Mouse (Mus musculus): ENCODE data around the gene Adamts6. TPM values are rescaled to one million over a fixed set of nuclear protein-coding genes. Genes with fewer than 3 reads are reported as not detected.

Adamts6 gene
- polyA plus RNA-seq, 1 experiment: 2.1 TPM

- H3K27me3 ChIP-seq (ENCODE audit: control insufficient read depth, insufficient read depth, low read length, poor library complexity, severe bottlenecking): no peaks in the 10 kb centered on the region
- no peaks in the 10 kb centered on the region for H3K9me3 ChIP-seq (replicated peaks; ENCODE audit: control insufficient read depth, insufficient read depth, low read length, poor library complexity, severe bottlenecking)
- TF ChIP-seq CTCF (IDR thresholded peaks at IDR 0.05; ENCODE audit: low read depth, low read length): no peak
- no peak for TF ChIP-seq EP300 (IDR thresholded peaks at IDR 0.05; ENCODE audit: insufficient read depth, low read depth, low read length)
- TF ChIP-seq POLR2A (IDR thresholded peaks at IDR 0.05; ENCODE audit: insufficient read depth, low read length): no peak
- H3K4me3 ChIP-seq (ENCODE audit: low read depth, low read length): no peak overlapping the region
- H3K4me1 ChIP-seq (ENCODE audit: control insufficient read depth, insufficient read depth, low read length): no peaks in the 10 kb centered on the region
- no peak overlapping the region for H3K9ac ChIP-seq (ENCODE audit: low read depth, poor library complexity, severe bottlenecking)
- H3K27ac ChIP-seq (ENCODE audit: insufficient read depth, low read length): no peak overlapping the region
- H3K36me3 ChIP-seq (ENCODE audit: control insufficient read depth, insufficient read depth, low read length, poor library complexity, severe bottlenecking): no peaks in the 10 kb centered on the region
These were observed 194.9 kb downstream of the Adamts6 start for GRCm38 (mm10) chr13:104482426-104483089.

- Histone ChIP-seq H3K9ac (ENCODE audit: low read depth, poor library complexity, severe bottlenecking) (no peak overlapping the region), H3K4me1 (ENCODE audit: control insufficient read depth, insufficient read depth, low read length) (no peaks in the 10 kb centered on the region), H3K36me3 (ENCODE audit: control insufficient read depth, insufficient read depth, low read length, poor library complexity, severe bottlenecking) (no peaks in the 10 kb centered on the region), H3K27ac (ENCODE audit: insufficient read depth, low read length) (no peak overlapping the region), H3K4me3 (ENCODE audit: low read depth, low read length) (no peak overlapping the region), H3K9me3 (replicated peaks; ENCODE audit: control insufficient read depth, insufficient read depth, low read length, poor library complexity, severe bottlenecking) (no peaks in the 10 kb centered on the region), H3K27me3 (ENCODE audit: control insufficient read depth, insufficient read depth, low read length, poor library complexity, severe bottlenecking) (no peaks in the 10 kb centered on the region)
- no peak for TF ChIP-seq CTCF (IDR thresholded peaks at IDR 0.05; ENCODE audit: low read depth, low read length)
- no peak for TF ChIP-seq EP300 (IDR thresholded peaks at IDR 0.05; ENCODE audit: insufficient read depth, low read depth, low read length)
- no peak for TF ChIP-seq POLR2A (IDR thresholded peaks at IDR 0.05; ENCODE audit: insufficient read depth, low read length)
These were observed 195.6 kb downstream of the Adamts6 start for GRCm38 (mm10) chr13:104483111-104483722.

- H3K9ac ChIP-seq (ENCODE audit: low read depth, poor library complexity, severe bottlenecking): no peak overlapping the region
- no peak overlapping the region for H3K27ac ChIP-seq (ENCODE audit: insufficient read depth, low read length)
- no peaks in the 10 kb centered on the region for H3K27me3 ChIP-seq (ENCODE audit: control insufficient read depth, insufficient read depth, low read length, poor library complexity, severe bottlenecking)
- no peak overlapping the region for H3K4me3 ChIP-seq (ENCODE audit: low read depth, low read length)
- H3K9me3 ChIP-seq (replicated peaks; ENCODE audit: control insufficient read depth, insufficient read depth, low read length, poor library complexity, severe bottlenecking): no peaks in the 10 kb centered on the region
- TF ChIP-seq EP300 (IDR thresholded peaks at IDR 0.05; ENCODE audit: insufficient read depth, low read depth, low read length) (no peak), CTCF (IDR thresholded peaks at IDR 0.05; ENCODE audit: low read depth, low read length) (no peak), POLR2A (IDR thresholded peaks at IDR 0.05; ENCODE audit: insufficient read depth, low read length) (no peak)
- H3K36me3 ChIP-seq (ENCODE audit: control insufficient read depth, insufficient read depth, low read length, poor library complexity, severe bottlenecking): no peaks in the 10 kb centered on the region
- H3K4me1 ChIP-seq (ENCODE audit: control insufficient read depth, insufficient read depth, low read length): no peaks in the 10 kb centered on the region
These were observed 203.6 kb downstream of the Adamts6 start for GRCm38 (mm10) chr13:104491046-104491811.

- no peak overlapping the region for H3K27ac ChIP-seq (ENCODE audit: insufficient read depth, low read length)
- no peak for TF ChIP-seq CTCF (IDR thresholded peaks at IDR 0.05; ENCODE audit: low read depth, low read length)
- TF ChIP-seq EP300 (IDR thresholded peaks at IDR 0.05; ENCODE audit: insufficient read depth, low read depth, low read length): no peak
- TF ChIP-seq POLR2A (IDR thresholded peaks at IDR 0.05; ENCODE audit: insufficient read depth, low read length): no peak
- no peaks in the 10 kb centered on the region for H3K27me3 ChIP-seq (ENCODE audit: control insufficient read depth, insufficient read depth, low read length, poor library complexity, severe bottlenecking)
- no peaks in the 10 kb centered on the region for H3K4me1 ChIP-seq (ENCODE audit: control insufficient read depth, insufficient read depth, low read length)
- no peak overlapping the region for H3K4me3 ChIP-seq (ENCODE audit: low read depth, low read length)
- no peaks in the 10 kb centered on the region for H3K9me3 ChIP-seq (replicated peaks; ENCODE audit: control insufficient read depth, insufficient read depth, low read length, poor library complexity, severe bottlenecking)
- H3K36me3 ChIP-seq (ENCODE audit: control insufficient read depth, insufficient read depth, low read length, poor library complexity, severe bottlenecking): no peaks in the 10 kb centered on the region
- H3K9ac ChIP-seq (ENCODE audit: low read depth, poor library complexity, severe bottlenecking): no peak overlapping the region
These were observed 205.9 kb downstream of the Adamts6 start for GRCm38 (mm10) chr13:104493466-104493993.

- Histone ChIP-seq H3K4me1 (ENCODE audit: control insufficient read depth, insufficient read depth, low read length) (no peaks in the 10 kb centered on the region), H3K27ac (ENCODE audit: insufficient read depth, low read length) (no peak overlapping the region), H3K36me3 (ENCODE audit: control insufficient read depth, insufficient read depth, low read length, poor library complexity, severe bottlenecking) (no peaks in the 10 kb centered on the region), H3K27me3 (ENCODE audit: control insufficient read depth, insufficient read depth, low read length, poor library complexity, severe bottlenecking) (no peaks in the 10 kb centered on the region), H3K9me3 (replicated peaks; ENCODE audit: control insufficient read depth, insufficient read depth, low read length, poor library complexity, severe bottlenecking) (peaks cover 2% of the 10 kb centered on the region; the same call in 1 of the 2 replicates), H3K9ac (ENCODE audit: low read depth, poor library complexity, severe bottlenecking) (no peak overlapping the region), H3K4me3 (ENCODE audit: low read depth, low read length) (no peak overlapping the region)
- TF ChIP-seq CTCF (IDR thresholded peaks at IDR 0.05; ENCODE audit: low read depth, low read length) (no peak), EP300 (IDR thresholded peaks at IDR 0.05; ENCODE audit: insufficient read depth, low read depth, low read length) (no peak), POLR2A (IDR thresholded peaks at IDR 0.05; ENCODE audit: insufficient read depth, low read length) (no peak)
These were observed 206.7 kb downstream of the Adamts6 start for GRCm38 (mm10) chr13:104494200-104494873.
